ENCODE assay signal across 16 mouse cellular contexts in the genomic region with DNA sequence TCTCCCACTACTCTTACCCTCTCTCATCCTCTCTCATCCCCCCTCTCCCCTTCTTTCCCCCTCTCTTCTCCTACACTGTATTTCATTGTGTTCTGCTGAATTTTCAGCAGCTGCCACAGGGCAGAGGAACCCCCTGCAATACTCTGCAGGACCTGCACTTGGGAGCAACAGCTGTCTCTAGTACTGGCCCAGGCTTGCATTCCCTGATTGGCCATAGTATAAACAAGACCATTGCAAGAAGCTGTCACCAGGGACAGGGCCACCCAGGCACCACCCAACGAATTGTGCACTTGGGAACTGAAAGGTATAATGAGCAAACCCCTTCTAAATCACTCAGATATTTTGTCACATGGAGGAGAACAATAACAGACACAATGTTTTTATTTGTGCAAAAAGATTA.
A peak's percentile ranks its signal among the peaks of the same experiment; 100 is the strongest.
DNase-seq lines count a peak whose midpoint lies in the region; ATAC-seq and TF ChIP-seq lines count a peak whose summit lies in the region.
"Had no signal": no experiment of that assay in that cellular context is flagged by ENCODE, and none has a peak within 500 bp of the region (broad histone marks: within the 10 kb centered on the region; RNA-seq: fewer than 3 reads in every experiment).

No protein-coding gene starts in this region.

- peaks cover 4% of the 10 kb centered on the region for H3K4me1 ChIP-seq in heart, adult 2 months (ENCODE audit: control insufficient read depth, insufficient read depth, low read length)
- no peaks in the 10 kb centered on the region for H3K4me1 ChIP-seq in lung, embryonic 14.5 days (ENCODE audit: insufficient read depth)
- H3K4me1 ChIP-seq in lung, adult 2 months (ENCODE audit: control insufficient read depth, insufficient read depth, low read length) = peaks cover 3% of the 10 kb centered on the region
- H3K4me1 ChIP-seq: liver, embryonic 12.5 days had no signal

- no peak overlapping the region for H3K9ac ChIP-seq in heart, adult 2 months (ENCODE audit: low read depth, low read length)
- H3K9ac ChIP-seq in lung, embryonic 14.5 days = no peak overlapping the region
- H3K9ac ChIP-seq: kidney, embryonic 15.5 days; liver, embryonic 12.5 days; neural tube, embryonic 15.5 days had no signal

- no peak for TF ChIP-seq CTCF in heart, adult 2 months (IDR thresholded peaks at IDR 0.05)
- TF ChIP-seq CTCF in lung, embryonic 14.5 days (IDR thresholded peaks at IDR 0.05; ENCODE audit: low read depth) = no peak
- TF ChIP-seq CTCF in lung, adult 2 months (IDR thresholded peaks at IDR 0.05; ENCODE audit: insufficient read depth, low read length) = no peak

- 85% methylated on average over 1 of the region's 1 CpGs for WGBS in heart, adult 2 months
- 22% methylated on average over 1 of the region's 1 CpGs for WGBS in lung, embryonic 14.5 days
- WGBS in lung, adult 2 months = 59% methylated on average over 1 of the region's 1 CpGs

- no peak for TF ChIP-seq POLR2A in heart, adult 2 months (IDR thresholded peaks at IDR 0.05; ENCODE audit: insufficient read depth, low read depth, low read length)
- TF ChIP-seq POLR2A in lung, adult 2 months (IDR thresholded peaks at IDR 0.05; ENCODE audit: borderline replicate concordance, extremely low read depth, low read depth, low read length) = no peak

- intact Hi-C loops in heart, adult 2 months (cut with DNase I) = loop anchor here (5.0 kb wide), 2 partner anchors 37 to 377 kb away; partner anchors contain the start of gene Spry1

- no peaks in the 10 kb centered on the region for H3K27me3 ChIP-seq in heart, adult 2 months (ENCODE audit: control insufficient read depth, insufficient read depth, low read length)
- H3K27me3 ChIP-seq in lung, embryonic 14.5 days (ENCODE audit: insufficient read depth, low read length) = no peaks in the 10 kb centered on the region
- H3K27me3 ChIP-seq: kidney, embryonic 15.5 days; liver, embryonic 12.5 days; megakaryocyte, embryonic 14.5 days; neural tube, embryonic 15.5 days had no signal

- no peaks in the 10 kb centered on the region; the same call in 1 of the 2 replicates for H3K9me3 ChIP-seq in lung, embryonic 14.5 days (ENCODE audit: low read depth, low read length)
- H3K9me3 ChIP-seq: kidney, embryonic 15.5 days; liver, embryonic 12.5 days; megakaryocyte, embryonic 14.5 days; neural tube, embryonic 15.5 days had no signal

- H3K79me2 ChIP-seq in heart, adult 2 months (replicated peaks; ENCODE audit: control insufficient read depth, insufficient read depth, low read length) = no peaks in the 10 kb centered on the region

- no peak overlapping the region for H3K4me3 ChIP-seq in heart, adult 2 months
- H3K4me3 ChIP-seq in lung, embryonic 14.5 days (ENCODE audit: low read depth, low read length) = no peak overlapping the region
- H3K4me3 ChIP-seq in lung, adult 2 months (replicated peaks; ENCODE audit: extremely low read depth, low read depth, low read length) = no peak overlapping the region
- H3K4me3 ChIP-seq: kidney, embryonic 15.5 days; liver, embryonic 12.5 days; megakaryocyte, embryonic 14.5 days; neural tube, embryonic 15.5 days had no signal

- ATAC-seq in lung, embryonic 14.5 days (ENCODE audit: insufficient read depth) = peak; percentile 49; the same call in 1 of the 2 replicates
- ATAC-seq: activated CD4-positive, CD25-positive, alpha-beta regulatory T cell, adult 4 months; liver, embryonic 12.5 days had no signal

- peak overlapping the region; percentile 78; the same call in 1 of the 2 replicates for H3K27ac ChIP-seq in heart, adult 2 months
- no peak overlapping the region for H3K27ac ChIP-seq in lung, embryonic 14.5 days (ENCODE audit: low read depth)
- H3K27ac ChIP-seq: liver, embryonic 12.5 days; neural tube, embryonic 15.5 days had no signal

- peaks cover 3% of the 10 kb centered on the region; the same call in 1 of the 2 replicates for H3K36me3 ChIP-seq in heart, adult 2 months (ENCODE audit: control insufficient read depth, insufficient read depth, low read length)
- no peaks in the 10 kb centered on the region for H3K36me3 ChIP-seq in lung, embryonic 14.5 days (ENCODE audit: insufficient read depth)
- H3K36me3 ChIP-seq: kidney, embryonic 15.5 days; liver, embryonic 12.5 days; neural tube, embryonic 15.5 days had no signal

- no peak for TF ChIP-seq EP300 in heart, adult 2 months (IDR thresholded peaks at IDR 0.05; ENCODE audit: insufficient read depth, low read depth, low read length)

- DNase-seq in heart, adult 2 months = no peak
- DNase-seq in heart, adult 8-10 months (ENCODE audit: low spot score) = no peak
- peak; percentile 32 for DNase-seq in lung, embryonic 14.5 days
- DNase-seq in lung, adult 2 months = no peak
- peak; percentile 5 for DNase-seq in forelimb bud, embryonic 11.5 days (ENCODE audit: low read depth, low spot score)
- DNase-seq in lung, postnatal 10 days = peak; percentile 49
- DNase-seq in urinary bladder, adult 18-20 months (ENCODE audit: low spot score in 2 of 2) = no peak
- DNase-seq: adrenal gland, postnatal 36 days; cerebellum, postnatal 36 days; right cerebral cortex, adult 18-20 months; thymus, adult 2 months had no signal

- H3K4me2 ChIP-seq in lung, embryonic 14.5 days = no peak overlapping the region
- H3K4me2 ChIP-seq: liver, embryonic 12.5 days had no signal

Comparison
In these comparisons a context has a peak if more than half of its experiments do, and no peak if none do; other contexts are left out.
1. DNase-seq: peak in lung, embryonic 14.5 days (single experiment), forelimb bud, embryonic 11.5 days (single experiment) and lung, postnatal 10 days (single experiment); none in heart, adult 2 months (0 of 2), heart, adult 8-10 months (single experiment), lung, adult 2 months (single experiment) and urinary bladder, adult 18-20 months (0 of 2).